Mouse (Mus musculus): ENCODE data around the gene Thap4. TPM values are rescaled to one million over a fixed set of nuclear protein-coding genes. Genes with fewer than 3 reads are reported as not detected.

Gene Thap4
- polyA plus RNA-seq, 1 experiment from 2014 or later: 63.8 TPM

DNA sequence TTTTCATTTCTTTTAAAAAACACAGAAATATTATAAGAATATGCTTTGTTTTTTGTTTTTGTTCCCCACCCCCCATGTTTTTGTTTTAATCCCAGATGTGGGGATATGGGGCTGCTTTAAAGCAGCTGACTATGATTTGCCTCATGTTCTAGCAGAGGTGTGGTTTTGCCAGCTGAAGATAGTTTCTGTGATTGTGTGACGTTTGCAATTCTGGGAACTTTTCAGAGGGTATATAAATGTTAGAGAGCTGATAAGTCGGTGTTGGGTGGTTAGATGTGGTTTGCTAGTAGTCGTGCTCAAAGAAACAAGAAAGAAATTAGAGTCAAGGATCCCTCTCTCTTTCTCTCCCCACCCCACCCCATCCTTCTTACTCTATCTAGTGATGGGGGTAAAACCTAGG lies 18.8 kb downstream of the Thap4 start:
- ATAC-seq (replicated peaks; ENCODE audit: low FRiP score, low TSS enrichment, low read depth): no peak
- Histone ChIP-seq H3K4me2 (ENCODE audit: low read length) (no peak overlapping the region), H3K9ac (ENCODE audit: low read length) (no peak overlapping the region), H3K9me3 (ENCODE audit: control insufficient read depth, low read length) (no peaks in the 10 kb centered on the region), H3K4me1 (replicated peaks; ENCODE audit: control insufficient read depth, insufficient read depth, low read length) (no peaks in the 10 kb centered on the region), H3K36me3 (ENCODE audit: control insufficient read depth, insufficient read depth, low read length) (no peaks in the 10 kb centered on the region), H3K4me3 (ENCODE audit: low read depth, low read length) (no peak overlapping the region), H3K27me3 (replicated peaks; ENCODE audit: control insufficient read depth, insufficient read depth, low read length) (no peaks in the 10 kb centered on the region), H3K27ac (ENCODE audit: low read depth) (no peak overlapping the region)
- no peak for DNase-seq (ENCODE audit: low spot score)
- 85% methylated on average over 3 of the region's 3 CpGs for WGBS

DNA sequence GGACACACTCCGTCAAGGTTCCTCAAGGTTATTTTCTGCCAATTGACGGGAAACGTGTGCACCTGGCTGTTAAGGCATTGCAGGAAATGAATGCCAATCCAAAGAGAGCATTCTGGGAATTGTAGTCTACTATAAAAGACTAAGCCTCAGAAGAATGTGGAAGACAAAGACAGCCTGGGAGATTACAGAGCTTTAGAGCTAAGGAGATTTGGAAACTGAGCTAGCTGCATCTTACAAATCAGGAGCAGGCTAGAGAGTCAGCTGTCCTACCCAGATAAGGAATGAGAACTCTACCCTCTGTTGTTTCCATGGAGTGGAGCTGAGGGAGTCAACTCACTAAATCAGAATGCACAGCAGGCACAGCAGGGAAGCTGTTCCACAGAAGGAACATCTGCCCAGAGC lies 22.8 kb downstream of the Thap4 start:
- no peak overlapping the region for H3K27ac ChIP-seq (ENCODE audit: low read depth)
- H3K4me2 ChIP-seq (ENCODE audit: low read length): peak overlapping the region; percentile 14; the same call in 1 of the 2 replicates
- H3K36me3 ChIP-seq (ENCODE audit: control insufficient read depth, insufficient read depth, low read length): no peaks in the 10 kb centered on the region
- ATAC-seq (replicated peaks; ENCODE audit: low FRiP score, low TSS enrichment, low read depth) (no peak), DNase-seq (ENCODE audit: low spot score) (no peak)
- H3K9me3 ChIP-seq (ENCODE audit: control insufficient read depth, low read length): no peaks in the 10 kb centered on the region
- H3K27me3 ChIP-seq (replicated peaks; ENCODE audit: control insufficient read depth, insufficient read depth, low read length): no peaks in the 10 kb centered on the region
- no peaks in the 10 kb centered on the region for H3K4me1 ChIP-seq (replicated peaks; ENCODE audit: control insufficient read depth, insufficient read depth, low read length)
- 22% methylated on average over 3 of the region's 3 CpGs for WGBS
- no peak overlapping the region for H3K9ac ChIP-seq (ENCODE audit: low read length)
- H3K4me3 ChIP-seq (ENCODE audit: low read depth, low read length): no peak overlapping the region

DNA sequence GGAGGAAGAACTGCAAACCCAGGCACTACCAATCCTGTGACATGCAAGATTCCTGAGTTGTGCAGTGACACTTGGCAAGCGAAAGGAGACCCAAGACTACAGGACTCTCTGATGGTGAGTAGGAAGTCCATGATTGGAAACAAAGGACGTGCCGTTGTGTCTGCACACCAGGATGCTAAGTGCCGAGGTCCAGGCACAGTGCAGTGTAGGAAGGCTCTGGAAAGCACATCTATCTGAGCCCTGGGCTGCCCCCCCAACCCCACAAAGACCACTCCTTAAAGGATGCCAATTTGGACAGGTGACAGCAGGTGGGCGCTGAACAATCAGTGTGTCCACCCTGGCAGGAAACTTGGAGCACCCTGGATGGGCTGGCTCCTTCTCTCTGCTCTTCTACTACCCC lies 23.6 kb downstream of the Thap4 start:
- Histone ChIP-seq H3K4me1 (replicated peaks; ENCODE audit: control insufficient read depth, insufficient read depth, low read length) (no peaks in the 10 kb centered on the region), H3K27me3 (replicated peaks; ENCODE audit: control insufficient read depth, insufficient read depth, low read length) (no peaks in the 10 kb centered on the region), H3K9ac (ENCODE audit: low read length) (no peak overlapping the region), H3K36me3 (ENCODE audit: control insufficient read depth, insufficient read depth, low read length) (no peaks in the 10 kb centered on the region), H3K27ac (ENCODE audit: low read depth) (no peak overlapping the region), H3K4me2 (ENCODE audit: low read length) (no peak overlapping the region), H3K4me3 (ENCODE audit: low read depth, low read length) (no peak overlapping the region), H3K9me3 (ENCODE audit: control insufficient read depth, low read length) (no peaks in the 10 kb centered on the region)
- DNase-seq (ENCODE audit: low spot score): no peak
- 92% methylated on average over 5 of the region's 5 CpGs for WGBS
- 0 out of 2 replicates have a peak, but pooled peaks have one; percentile 30 for ATAC-seq (replicated peaks; ENCODE audit: low FRiP score, low TSS enrichment, low read depth)

DNA sequence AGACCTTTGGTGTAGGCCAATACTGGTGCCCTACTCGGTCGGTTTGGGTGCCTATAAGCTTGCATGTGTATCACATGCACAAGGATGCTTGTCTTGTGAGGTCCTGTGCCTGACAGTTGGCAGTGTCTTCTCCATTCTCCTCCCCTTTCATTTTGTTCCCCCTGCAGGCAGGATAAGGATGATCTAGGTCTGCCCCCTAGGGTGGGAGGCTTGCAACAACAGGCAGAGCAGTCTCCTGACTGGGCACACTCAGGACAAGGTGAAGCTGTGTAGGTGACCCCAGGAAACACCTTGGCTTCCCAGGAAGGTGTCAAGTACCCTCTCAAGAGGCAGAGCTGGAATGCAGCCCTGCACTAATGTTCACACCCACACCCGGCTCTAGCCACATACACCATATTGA lies 27.7 kb downstream of the Thap4 start:
- peaks cover 24% of the 10 kb centered on the region for H3K36me3 ChIP-seq (ENCODE audit: control insufficient read depth, insufficient read depth, low read length)
- H3K27ac ChIP-seq (ENCODE audit: low read depth): no peak overlapping the region
- no peak overlapping the region for H3K4me3 ChIP-seq (ENCODE audit: low read depth, low read length)
- 63% methylated on average over 3 of the region's 3 CpGs for WGBS
- H3K9ac ChIP-seq (ENCODE audit: low read length): no peak overlapping the region
- no peaks in the 10 kb centered on the region for H3K4me1 ChIP-seq (replicated peaks; ENCODE audit: control insufficient read depth, insufficient read depth, low read length)
- no peak overlapping the region for H3K4me2 ChIP-seq (ENCODE audit: low read length)
- H3K27me3 ChIP-seq (replicated peaks; ENCODE audit: control insufficient read depth, insufficient read depth, low read length): no peaks in the 10 kb centered on the region
- no peaks in the 10 kb centered on the region for H3K9me3 ChIP-seq (ENCODE audit: control insufficient read depth, low read length)
- ATAC-seq (replicated peaks; ENCODE audit: low FRiP score, low TSS enrichment, low read depth) (0 out of 2 replicates have a peak, but pooled peaks have one; percentile 28), DNase-seq (ENCODE audit: low spot score) (peak; percentile 69)

DNA sequence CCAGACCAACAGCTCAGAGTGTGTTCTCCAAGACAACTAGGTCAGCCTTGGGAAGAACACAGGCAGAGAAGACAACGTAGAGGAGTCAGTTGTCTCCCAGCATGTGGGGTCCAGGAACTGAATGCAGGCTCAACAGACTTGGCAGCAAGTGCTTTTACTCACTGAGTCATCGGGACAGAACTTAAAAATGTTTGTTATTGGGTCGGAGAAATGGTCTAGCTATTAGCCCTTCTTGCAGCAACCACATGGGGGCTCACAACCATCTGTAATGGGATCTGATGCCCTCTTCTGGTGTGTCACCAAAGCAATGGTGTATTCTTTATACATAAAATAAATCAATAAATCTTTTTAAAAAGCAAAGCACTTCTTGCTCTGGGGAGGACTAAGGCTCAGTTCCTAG lies 28.5 kb downstream of the Thap4 start:
- H3K4me1 ChIP-seq (replicated peaks; ENCODE audit: control insufficient read depth, insufficient read depth, low read length): no peaks in the 10 kb centered on the region
- H3K36me3 ChIP-seq (ENCODE audit: control insufficient read depth, insufficient read depth, low read length): peaks cover 24% of the 10 kb centered on the region
- H3K27ac ChIP-seq (ENCODE audit: low read depth): no peak overlapping the region
- H3K9ac ChIP-seq (ENCODE audit: low read length): no peak overlapping the region
- no peak for ATAC-seq (replicated peaks; ENCODE audit: low FRiP score, low TSS enrichment, low read depth)
- H3K4me2 ChIP-seq (ENCODE audit: low read length): no peak overlapping the region
- DNase-seq (ENCODE audit: low spot score): no peak
- no peaks in the 10 kb centered on the region for H3K9me3 ChIP-seq (ENCODE audit: control insufficient read depth, low read length)
- whole genome bisulfite sequencing: 84% methylated on average over 3 of the region's 3 CpGs
- no peak overlapping the region for H3K4me3 ChIP-seq (ENCODE audit: low read depth, low read length)
- no peaks in the 10 kb centered on the region for H3K27me3 ChIP-seq (replicated peaks; ENCODE audit: control insufficient read depth, insufficient read depth, low read length)

DNA sequence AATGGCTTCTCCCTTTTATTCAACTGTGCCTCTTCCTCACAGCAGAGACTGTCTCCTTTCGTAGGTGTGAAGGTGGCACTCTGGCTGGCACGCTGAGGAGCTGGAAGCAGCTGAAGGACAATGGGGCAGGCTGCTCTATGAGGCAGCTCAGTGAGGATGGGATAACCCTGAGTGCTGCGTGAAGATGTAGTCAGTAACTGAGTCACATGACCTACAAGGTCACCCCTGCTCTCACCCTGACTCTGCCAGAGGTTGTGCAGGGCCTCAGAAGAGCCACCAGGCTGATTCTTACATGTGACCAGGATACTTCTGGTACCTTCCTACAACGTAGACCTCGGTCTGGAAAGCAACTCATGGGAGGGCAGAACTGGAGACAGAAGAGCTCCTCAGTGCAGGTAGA lies 29.0 kb downstream of the Thap4 start:
- Histone ChIP-seq H3K9me3 (ENCODE audit: control insufficient read depth, low read length) (no peaks in the 10 kb centered on the region), H3K4me1 (replicated peaks; ENCODE audit: control insufficient read depth, insufficient read depth, low read length) (no peaks in the 10 kb centered on the region), H3K4me3 (ENCODE audit: low read depth, low read length) (no peak overlapping the region), H3K27ac (ENCODE audit: low read depth) (no peak overlapping the region), H3K36me3 (ENCODE audit: control insufficient read depth, insufficient read depth, low read length) (peaks cover 24% of the 10 kb centered on the region), H3K4me2 (ENCODE audit: low read length) (no peak overlapping the region), H3K9ac (ENCODE audit: low read length) (no peak overlapping the region), H3K27me3 (replicated peaks; ENCODE audit: control insufficient read depth, insufficient read depth, low read length) (no peaks in the 10 kb centered on the region)
- WGBS: 78% methylated on average over 5 of the region's 5 CpGs
- no peak for ATAC-seq (replicated peaks; ENCODE audit: low FRiP score, low TSS enrichment, low read depth)
- DNase-seq (ENCODE audit: low spot score): no peak

DNA sequence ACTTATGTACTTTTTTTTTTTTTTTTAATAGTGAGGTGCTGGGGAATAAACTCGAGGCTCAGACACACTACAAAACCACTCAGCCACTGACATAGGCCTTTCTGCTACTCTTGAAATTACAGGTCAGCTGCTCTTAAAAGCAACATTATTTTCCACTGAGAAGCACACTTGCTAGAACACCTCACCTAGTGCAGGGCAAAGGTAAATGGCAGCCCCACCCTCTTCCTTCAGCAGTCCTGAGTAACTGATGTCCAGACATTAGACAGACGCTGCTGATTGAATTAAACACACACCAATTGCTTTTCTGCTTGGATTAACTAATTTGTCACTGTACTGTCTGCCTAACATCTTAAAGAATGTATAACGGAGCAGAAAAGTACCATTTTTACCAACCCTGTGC lies 30.0 kb downstream of the Thap4 start:
- Histone ChIP-seq H3K36me3 (ENCODE audit: control insufficient read depth, insufficient read depth, low read length) (peaks cover 24% of the 10 kb centered on the region), H3K4me3 (ENCODE audit: low read depth, low read length) (no peak overlapping the region), H3K9me3 (ENCODE audit: control insufficient read depth, low read length) (no peaks in the 10 kb centered on the region), H3K4me2 (ENCODE audit: low read length) (no peak overlapping the region), H3K27ac (ENCODE audit: low read depth) (no peak overlapping the region), H3K27me3 (replicated peaks; ENCODE audit: control insufficient read depth, insufficient read depth, low read length) (no peaks in the 10 kb centered on the region), H3K9ac (ENCODE audit: low read length) (no peak overlapping the region), H3K4me1 (replicated peaks; ENCODE audit: control insufficient read depth, insufficient read depth, low read length) (no peaks in the 10 kb centered on the region)
- WGBS: 85% methylated on average over 3 of the region's 3 CpGs
- ATAC-seq (replicated peaks; ENCODE audit: low FRiP score, low TSS enrichment, low read depth): no peak
- no peak for DNase-seq (ENCODE audit: low spot score)

DNA sequence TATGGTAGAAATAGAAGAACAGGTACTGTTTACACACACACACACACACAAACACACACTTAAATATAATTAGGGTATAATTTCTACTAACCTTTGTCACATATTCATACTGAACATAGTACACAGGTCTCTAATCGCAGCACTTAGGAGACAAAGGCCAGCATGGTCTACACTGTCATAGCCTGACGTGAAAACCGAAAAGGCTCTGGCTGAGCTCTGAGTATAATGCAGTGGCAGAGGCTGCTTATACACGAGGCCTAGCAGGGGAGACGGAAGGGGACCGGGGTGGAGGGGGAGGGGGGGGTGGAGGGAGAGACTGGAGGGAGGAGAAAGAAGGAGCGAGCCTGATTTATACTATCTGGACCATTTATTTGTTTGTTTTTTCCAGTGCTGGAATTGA lies 33.1 kb downstream of the Thap4 start:
- no peak overlapping the region for H3K4me2 ChIP-seq (ENCODE audit: low read length)
- no peak overlapping the region for H3K4me3 ChIP-seq (ENCODE audit: low read depth, low read length)
- H3K27ac ChIP-seq (ENCODE audit: low read depth): no peak overlapping the region
- H3K9ac ChIP-seq (ENCODE audit: low read length): no peak overlapping the region
- H3K9me3 ChIP-seq (ENCODE audit: control insufficient read depth, low read length): no peaks in the 10 kb centered on the region
- 74% methylated on average over 7 of the region's 7 CpGs for WGBS
- no peaks in the 10 kb centered on the region for H3K4me1 ChIP-seq (replicated peaks; ENCODE audit: control insufficient read depth, insufficient read depth, low read length)
- DNase-seq (ENCODE audit: low spot score): no peak
- H3K36me3 ChIP-seq (ENCODE audit: control insufficient read depth, insufficient read depth, low read length): peaks cover 36% of the 10 kb centered on the region
- no peaks in the 10 kb centered on the region for H3K27me3 ChIP-seq (replicated peaks; ENCODE audit: control insufficient read depth, insufficient read depth, low read length)
- ATAC-seq (replicated peaks; ENCODE audit: low FRiP score, low TSS enrichment, low read depth): no peak

DNA sequence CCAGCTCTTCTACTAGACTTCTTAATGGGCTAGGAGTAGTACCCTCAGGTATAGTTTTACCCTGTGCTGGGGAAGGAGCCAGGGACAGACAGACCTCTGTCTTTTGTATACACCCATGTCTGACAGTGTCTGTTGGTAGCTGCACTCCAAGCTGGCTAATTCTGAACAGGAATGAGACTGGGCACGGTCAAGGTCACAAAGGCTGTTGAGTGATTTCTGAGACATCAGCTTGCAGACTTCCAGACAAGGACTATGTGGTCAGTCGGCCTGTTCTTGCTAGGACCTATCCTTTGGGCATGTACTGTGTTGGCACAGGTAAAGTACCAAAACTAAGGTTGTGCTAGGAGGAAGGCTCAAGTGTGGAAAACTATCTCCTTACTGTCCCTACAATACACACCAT lies 38.5 kb downstream of the Thap4 start:
- H3K27ac ChIP-seq (ENCODE audit: low read depth): no peak overlapping the region
- WGBS: 89% methylated on average over 2 of the region's 2 CpGs
- H3K9ac ChIP-seq (ENCODE audit: low read length): no peak overlapping the region
- no peak overlapping the region for H3K4me2 ChIP-seq (ENCODE audit: low read length)
- no peak overlapping the region for H3K4me3 ChIP-seq (ENCODE audit: low read depth, low read length)
- H3K36me3 ChIP-seq (ENCODE audit: control insufficient read depth, insufficient read depth, low read length): peaks cover 34% of the 10 kb centered on the region
- no peaks in the 10 kb centered on the region for H3K4me1 ChIP-seq (replicated peaks; ENCODE audit: control insufficient read depth, insufficient read depth, low read length)
- no peaks in the 10 kb centered on the region for H3K9me3 ChIP-seq (ENCODE audit: control insufficient read depth, low read length)
- no peak for DNase-seq (ENCODE audit: low spot score)
- no peak for ATAC-seq (replicated peaks; ENCODE audit: low FRiP score, low TSS enrichment, low read depth)
- H3K27me3 ChIP-seq (replicated peaks; ENCODE audit: control insufficient read depth, insufficient read depth, low read length): no peaks in the 10 kb centered on the region

Measured in intestine, embryonic 14.5 days (tissue).